Mouse (Mus musculus): ENCODE results near the gene Ndufb2. TPM values are rescaled to one million over a fixed set of nuclear protein-coding genes. Genes with fewer than 3 reads are reported as not detected.
A peak's percentile ranks its signal among the peaks of the same experiment; 100 is the strongest.

The Ndufb2 gene
- polyA plus RNA-seq, 1 experiment, result 71.2 TPM

DNA sequence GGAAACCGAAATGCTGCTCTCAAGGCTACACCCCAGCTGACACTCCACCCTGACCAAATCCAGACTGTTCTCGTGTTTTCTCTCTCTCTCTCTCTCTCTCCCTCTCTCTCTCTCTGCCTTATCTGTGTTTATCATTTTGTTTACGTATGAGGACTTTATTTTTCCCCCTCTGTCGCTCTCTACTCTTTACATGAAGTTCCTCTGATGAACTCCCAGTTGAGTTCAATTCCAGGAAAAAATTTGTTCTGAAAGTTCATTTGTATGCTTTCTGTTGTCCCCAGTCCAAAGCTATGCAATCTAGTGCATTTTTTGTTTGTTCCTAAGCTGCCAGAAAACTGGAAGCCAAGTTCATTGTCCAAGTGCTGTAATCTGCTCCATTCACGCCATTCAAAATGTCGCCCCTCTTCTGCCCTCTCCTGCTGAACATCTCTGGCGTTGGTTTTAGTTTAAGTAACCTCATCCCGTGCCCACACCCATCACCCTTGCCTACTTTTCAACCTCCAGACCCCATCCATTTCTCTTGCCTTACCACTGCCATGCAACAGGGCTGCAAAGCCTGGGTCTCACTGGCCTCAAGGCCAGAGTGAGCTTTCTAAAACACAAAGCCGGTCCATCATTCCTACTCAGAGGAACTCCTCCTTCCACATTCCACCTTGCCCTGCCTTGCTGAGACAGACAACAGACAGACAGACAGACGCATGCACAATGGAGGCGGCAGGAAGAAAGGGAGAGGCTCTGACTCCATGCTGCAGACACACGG is 37.3 kb upstream of the Ndufb2 start:
- H3K4me3 ChIP-seq (ENCODE audit: extremely low read depth, insufficient read depth, insufficient read length), result no peak overlapping the region
- 74% methylated on average over 12 of the region's 12 CpGs for WGBS
- no peak for TF ChIP-seq POLR2A (IDR thresholded peaks at IDR 0.05; ENCODE audit: low read depth, low read length)
- TF ChIP-seq CTCF (IDR thresholded peaks at IDR 0.05; ENCODE audit: extremely low read depth, insufficient read depth, insufficient read length, insufficient replicate concordance), result no peak
- DNase-seq (ENCODE audit: low read depth in 1 of 2, low spot score in 2 of 2), result no peak
- H3K27ac ChIP-seq (ENCODE audit: insufficient read depth, low read length), result peak overlapping the region; percentile 57; the same call in 1 of the 2 replicates
- peaks cover 6% of the 10 kb centered on the region; the same call in 1 of the 2 replicates for H3K4me1 ChIP-seq (ENCODE audit: control insufficient read depth, insufficient read depth, insufficient read length)
- peaks cover 12% of the 10 kb centered on the region for H3K27me3 ChIP-seq (ENCODE audit: control insufficient read depth, insufficient read depth, low read length)
- no peaks in the 10 kb centered on the region for H3K36me3 ChIP-seq (ENCODE audit: control insufficient read depth, insufficient read depth, low read length)

DNA sequence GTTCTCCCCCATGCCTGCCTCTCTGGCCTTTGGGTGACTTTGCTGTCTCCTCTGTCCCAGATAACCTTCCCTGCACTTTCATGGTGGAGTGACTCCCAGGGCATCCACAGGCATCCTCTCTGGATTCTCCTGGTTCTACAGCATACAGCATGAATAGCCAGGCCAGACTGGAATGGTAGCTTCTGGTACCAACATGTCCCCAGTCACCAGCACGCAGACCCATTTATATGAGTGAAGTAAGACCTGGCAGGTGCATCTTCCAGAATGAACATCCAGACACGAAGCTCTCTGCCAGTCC is 36.8 kb upstream of the Ndufb2 start:
- H3K27me3 ChIP-seq (ENCODE audit: control insufficient read depth, insufficient read depth, low read length), result peaks cover 12% of the 10 kb centered on the region
- no peaks in the 10 kb centered on the region for H3K36me3 ChIP-seq (ENCODE audit: control insufficient read depth, insufficient read depth, low read length)
- H3K27ac ChIP-seq (ENCODE audit: insufficient read depth, low read length), result peak overlapping the region; percentile 57; the same call in 1 of the 2 replicates
- peaks cover 6% of the 10 kb centered on the region; the same call in 1 of the 2 replicates for H3K4me1 ChIP-seq (ENCODE audit: control insufficient read depth, insufficient read depth, insufficient read length)
- no peak for DNase-seq (ENCODE audit: low read depth in 1 of 2, low spot score in 2 of 2)
- WGBS, result 86% methylated on average over 2 of the region's 2 CpGs
- no peak for TF ChIP-seq POLR2A (IDR thresholded peaks at IDR 0.05; ENCODE audit: low read depth, low read length)
- TF ChIP-seq CTCF (IDR thresholded peaks at IDR 0.05; ENCODE audit: extremely low read depth, insufficient read depth, insufficient read length, insufficient replicate concordance), result no peak
- H3K4me3 ChIP-seq (ENCODE audit: extremely low read depth, insufficient read depth, insufficient read length), result no peak overlapping the region

DNA sequence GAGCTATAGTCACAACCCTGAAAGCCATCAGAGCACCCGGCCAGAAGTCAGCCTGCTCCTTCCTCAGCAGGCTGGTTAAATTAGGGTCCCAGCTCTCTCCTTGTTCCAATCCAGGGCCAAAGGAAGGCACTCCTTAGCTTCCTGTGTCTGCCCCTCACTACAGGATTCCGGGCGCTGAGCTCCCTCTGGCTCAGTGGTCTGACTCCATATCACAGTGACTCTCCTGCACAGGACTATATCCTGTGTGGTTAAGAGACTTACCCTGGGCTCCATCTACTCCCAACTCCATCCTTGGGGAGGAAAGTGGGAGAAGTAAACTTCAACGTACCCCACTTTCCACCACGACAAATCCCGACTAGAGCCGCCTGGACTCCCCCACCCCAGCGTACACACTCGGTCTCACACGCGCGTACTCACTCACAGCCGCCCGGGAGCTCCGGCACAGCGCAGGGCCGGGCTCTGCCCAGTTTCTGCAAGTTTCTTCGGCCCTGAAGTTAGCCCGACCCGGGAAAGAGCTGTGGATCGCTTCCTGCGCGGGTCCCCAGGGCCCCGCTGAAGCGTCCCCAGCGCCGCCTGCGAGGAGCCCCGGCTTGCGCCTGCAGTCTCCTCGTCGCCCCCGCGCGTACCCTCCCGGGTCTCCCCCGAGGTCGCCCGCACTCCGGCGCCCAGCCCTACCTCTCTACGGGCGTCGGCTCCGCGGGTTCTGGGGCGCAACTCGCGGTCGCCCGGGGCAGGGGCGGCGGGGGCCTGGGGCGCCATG is 35.3 kb upstream of the Ndufb2 start:
- WGBS, result 2% methylated on average over 51 of the region's 54 CpGs

DNA sequence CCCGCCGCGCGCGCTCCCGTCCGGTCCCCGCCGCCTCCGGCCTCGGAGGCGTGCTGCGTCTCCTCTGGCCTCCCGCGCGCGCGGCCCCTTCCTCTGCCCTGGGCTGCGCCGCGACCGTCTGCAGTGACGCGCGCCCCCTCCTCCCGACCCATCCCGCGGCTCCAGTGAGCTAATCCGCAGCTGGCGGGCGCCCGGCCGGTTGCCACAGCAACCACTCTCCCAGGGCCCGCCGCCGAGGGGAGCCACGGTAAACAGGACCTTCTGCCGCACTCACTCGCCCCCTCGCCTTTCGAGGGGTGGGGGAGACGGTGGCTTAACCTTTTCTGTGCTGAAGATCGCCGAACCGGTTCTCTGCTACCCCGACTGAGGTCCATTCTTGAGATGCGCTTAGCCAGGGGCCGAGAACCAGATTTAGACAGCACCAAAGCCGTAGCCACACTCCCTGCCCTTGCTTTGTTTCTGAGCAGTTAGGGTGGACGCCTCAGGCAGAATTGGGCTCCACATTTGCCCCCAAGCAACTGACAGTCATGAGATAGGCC is 34.6 kb upstream of the Ndufb2 start, which contains the start of gene Dennd2a:
TSS of gene Dennd2a (minus strand) at position 145 of the 539 bp plus-strand sequence.
- TF ChIP-seq CTCF (IDR thresholded peaks at IDR 0.05; ENCODE audit: extremely low read depth, insufficient read depth, insufficient read length, insufficient replicate concordance) (no peak), POLR2A (IDR thresholded peaks at IDR 0.05; ENCODE audit: low read depth, low read length) (no peak)
- H3K27ac ChIP-seq (ENCODE audit: insufficient read depth, low read length), result peak within 1 kb of the TSS; percentile 49; the same call in 1 of the 2 replicates
- H3K36me3 ChIP-seq (ENCODE audit: control insufficient read depth, insufficient read depth, low read length), result no peaks in the 10 kb centered on the region
- 5% methylated on average over 45 of the region's 50 CpGs for WGBS
- peaks cover 12% of the 10 kb centered on the region for H3K27me3 ChIP-seq (ENCODE audit: control insufficient read depth, insufficient read depth, low read length)
- peak within 1 kb of the TSS; percentile 46 for H3K4me3 ChIP-seq (ENCODE audit: extremely low read depth, insufficient read depth, insufficient read length)
- peaks cover 6% of the 10 kb centered on the region for H3K4me1 ChIP-seq (ENCODE audit: control insufficient read depth, insufficient read depth, insufficient read length)
- no peak for DNase-seq (ENCODE audit: low read depth in 1 of 2, low spot score in 2 of 2)

More for the DNA sequence above, 35.3 kb upstream of the Ndufb2 start:
- Histone ChIP-seq H3K36me3 (ENCODE audit: control insufficient read depth, insufficient read depth, low read length) (no peaks in the 10 kb centered on the region), H3K27ac (ENCODE audit: insufficient read depth, low read length) (peak overlapping the region; percentile 14; the same call in 1 of the 2 replicates), H3K4me1 (ENCODE audit: control insufficient read depth, insufficient read depth, insufficient read length) (peaks cover 6% of the 10 kb centered on the region; the same call in 1 of the 2 replicates), H3K27me3 (ENCODE audit: control insufficient read depth, insufficient read depth, low read length) (peaks cover 12% of the 10 kb centered on the region), H3K4me3 (ENCODE audit: extremely low read depth, insufficient read depth, insufficient read length) (peak overlapping the region; percentile 45; the same call in 1 of the 2 replicates)
- DNase-seq (ENCODE audit: low read depth in 1 of 2, low spot score in 2 of 2), result no peak
- no peak for TF ChIP-seq POLR2A (IDR thresholded peaks at IDR 0.05; ENCODE audit: low read depth, low read length)
- no peak for TF ChIP-seq CTCF (IDR thresholded peaks at IDR 0.05; ENCODE audit: extremely low read depth, insufficient read depth, insufficient read length, insufficient replicate concordance)

DNA sequence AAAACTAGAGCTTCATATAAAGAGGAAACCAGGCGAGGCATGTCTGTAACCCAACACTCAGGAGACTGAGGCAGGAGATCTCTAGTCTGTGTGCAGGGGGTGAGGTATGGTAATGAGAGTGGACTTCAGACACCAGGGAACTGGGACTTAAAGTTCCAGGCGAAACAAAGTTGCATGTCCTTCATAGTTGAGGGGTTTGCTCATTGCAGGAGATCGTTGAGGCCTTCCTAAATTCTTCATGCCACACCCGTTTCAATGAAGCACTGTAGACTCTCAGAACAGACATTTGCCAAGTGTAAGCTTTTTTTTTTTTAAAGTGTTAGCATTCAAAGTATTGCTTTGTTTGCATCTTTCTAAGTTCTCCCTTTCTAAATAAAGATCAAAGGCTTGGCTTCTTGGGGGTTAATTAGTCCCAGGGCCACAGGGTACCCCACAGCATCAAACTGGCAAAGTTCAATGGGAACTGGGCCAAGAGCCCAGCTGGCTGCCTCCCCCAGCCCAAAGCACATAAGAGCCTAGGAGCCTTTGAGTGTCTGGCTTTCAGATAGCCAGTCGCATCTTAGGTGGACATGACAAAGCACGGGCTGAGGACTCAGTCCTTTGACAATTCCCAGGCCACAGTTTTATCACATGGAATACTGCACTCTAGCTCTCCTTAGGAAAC is 33.0 kb upstream of the Ndufb2 start:
- peaks cover 12% of the 10 kb centered on the region for H3K27me3 ChIP-seq (ENCODE audit: control insufficient read depth, insufficient read depth, low read length)
- H3K4me3 ChIP-seq (ENCODE audit: extremely low read depth, insufficient read depth, insufficient read length), result no peak overlapping the region
- no peak overlapping the region for H3K27ac ChIP-seq (ENCODE audit: insufficient read depth, low read length)
- H3K4me1 ChIP-seq (ENCODE audit: control insufficient read depth, insufficient read depth, insufficient read length), result peaks cover 6% of the 10 kb centered on the region
- WGBS, result 84% methylated on average over 6 of the region's 6 CpGs
- no peaks in the 10 kb centered on the region for H3K36me3 ChIP-seq (ENCODE audit: control insufficient read depth, insufficient read depth, low read length)
- no peak for TF ChIP-seq CTCF (IDR thresholded peaks at IDR 0.05; ENCODE audit: extremely low read depth, insufficient read depth, insufficient read length, insufficient replicate concordance)
- no peak for TF ChIP-seq POLR2A (IDR thresholded peaks at IDR 0.05; ENCODE audit: low read depth, low read length)
- no peak for DNase-seq (ENCODE audit: low read depth in 1 of 2, low spot score in 2 of 2)

DNA sequence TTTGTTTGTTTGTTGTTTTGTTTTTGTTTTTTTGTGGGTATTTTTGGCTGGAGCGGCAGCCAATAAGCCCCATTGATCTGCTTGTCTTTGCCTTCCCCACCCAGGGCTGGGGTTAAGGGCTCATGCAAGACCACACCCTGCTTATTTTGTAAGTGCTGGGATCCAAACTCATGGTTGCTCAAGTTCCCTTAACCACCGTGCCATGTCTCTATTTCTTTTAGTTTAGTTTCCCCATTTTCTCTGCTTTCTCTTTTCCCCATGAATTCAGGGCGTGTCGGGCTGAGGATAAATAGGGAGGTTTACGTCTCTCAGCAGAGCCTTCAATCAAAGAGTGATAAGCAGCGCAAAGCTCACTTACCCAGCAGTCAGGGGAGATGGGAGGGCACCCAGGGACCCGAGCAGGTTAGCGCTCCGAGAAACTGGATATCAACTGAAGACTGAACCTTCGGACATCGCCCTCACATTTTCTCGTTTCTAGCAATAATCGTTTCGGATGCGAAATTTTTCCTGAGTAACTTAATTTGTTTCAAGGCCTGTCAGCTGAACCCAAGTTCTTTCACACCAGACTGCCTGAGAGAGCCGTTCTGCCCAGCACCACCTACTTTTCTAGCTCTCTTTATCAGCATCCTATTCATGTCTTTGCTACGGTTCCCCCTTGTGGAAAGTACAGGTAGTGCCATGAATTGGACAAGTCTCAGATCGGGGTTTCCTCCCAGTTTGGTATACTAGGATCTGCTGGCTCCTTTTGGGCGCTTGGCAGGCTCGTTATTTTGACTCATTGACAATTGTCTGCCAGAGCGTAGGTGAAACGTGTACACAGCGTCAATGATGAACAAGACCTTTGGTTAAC is 30.0 kb upstream of the Ndufb2 start:
- Histone ChIP-seq H3K4me1 (ENCODE audit: control insufficient read depth, insufficient read depth, insufficient read length) (peaks cover 4% of the 10 kb centered on the region), H3K27me3 (ENCODE audit: control insufficient read depth, insufficient read depth, low read length) (peaks cover 5% of the 10 kb centered on the region), H3K36me3 (ENCODE audit: control insufficient read depth, insufficient read depth, low read length) (no peaks in the 10 kb centered on the region), H3K4me3 (ENCODE audit: extremely low read depth, insufficient read depth, insufficient read length) (no peak overlapping the region), H3K27ac (ENCODE audit: insufficient read depth, low read length) (no peak overlapping the region)
- peak; percentile 57 to 64 for DNase-seq (ENCODE audit: low read depth in 1 of 2, low spot score in 2 of 2)
- TF ChIP-seq POLR2A (IDR thresholded peaks at IDR 0.05; ENCODE audit: low read depth, low read length), result no peak
- TF ChIP-seq CTCF (IDR thresholded peaks at IDR 0.05; ENCODE audit: extremely low read depth, insufficient read depth, insufficient read length, insufficient replicate concordance), result peak; percentile 25; the same call in 1 of the 2 replicates
- WGBS, result 29% methylated on average over 23 of the region's 23 CpGs

Data from spleen, adult 2 months (tissue).